Mouse (Mus musculus) cerebellum, adult 9-10 months (tissue): ENCODE results near the gene Kif11.
A peak's percentile ranks its signal among the peaks of the same experiment; 100 is the strongest.

ENCODE experiments used
- DNase-seq: peaks from one replicate; pipeline ENCODE4 v3.0.0; 2022

Gene Kif11

GRCm38 (mm10) chr19:37377404-37377990 lies 1.3 kb downstream of the Kif11 start:
- DNase-seq: no peak

- no peak for DNase-seq
These were observed 2.6 kb downstream of the Kif11 start for GRCm38 (mm10) chr19:37378816-37379215.

GRCm38 (mm10) chr19:37386126-37386525 lies 9.9 kb downstream of the Kif11 start:
- DNase-seq: no peak

GRCm38 (mm10) chr19:37391869-37392268 lies 15.7 kb downstream of the Kif11 start:
- DNase-seq: no peak

GRCm38 (mm10) chr19:37396279-37396678 lies 20.1 kb downstream of the Kif11 start:
- DNase-seq: no peak

- no peak for DNase-seq
These were observed 24.7 kb downstream of the Kif11 start for GRCm38 (mm10) chr19:37400936-37401335.

- DNase-seq: peak; percentile 22
These were observed 42.1 kb downstream of the Kif11 start for GRCm38 (mm10) chr19:37418294-37418693.

GRCm38 (mm10) chr19:37419613-37420012 lies 43.4 kb downstream of the Kif11 start:
- DNase-seq: peak; percentile 38

- no peak for DNase-seq
These were observed 52.4 kb downstream of the Kif11 start for GRCm38 (mm10) chr19:37428589-37428988.

GRCm38 (mm10) chr19:37431139-37431756 lies 55.0 kb downstream of the Kif11 start:
- DNase-seq: no peak

GRCm38 (mm10) chr19:37432868-37433570 lies 56.8 kb downstream of the Kif11 start:
- DNase-seq: no peak

- DNase-seq: no peak
These were observed 57.7 kb downstream of the Kif11 start for GRCm38 (mm10) chr19:37433895-37434262.

GRCm38 (mm10) chr19:37434263-37434951 lies 58.2 kb downstream of the Kif11 start, which contains the start of gene Hhex:
Gene Hhex (plus strand): TSS chr19:37434810.
- no peak for DNase-seq

GRCm38 (mm10) chr19:37435041-37435852 lies 59.0 kb downstream of the Kif11 start:
- no peak for DNase-seq

GRCm38 (mm10) chr19:37435853-37436174 lies 59.6 kb downstream of the Kif11 start:
- DNase-seq: no peak

GRCm38 (mm10) chr19:37436514-37437288 lies 60.5 kb downstream of the Kif11 start:
- DNase-seq: no peak

- DNase-seq: no peak
These were observed 61.0 kb downstream of the Kif11 start for GRCm38 (mm10) chr19:37437289-37437606.

- no peak for DNase-seq
These were observed 64.0 kb downstream of the Kif11 start for GRCm38 (mm10) chr19:37440181-37440580.

- no peak for DNase-seq
These were observed 64.7 kb downstream of the Kif11 start for GRCm38 (mm10) chr19:37440708-37441475.

GRCm38 (mm10) chr19:37442524-37443286 lies 66.5 kb downstream of the Kif11 start:
- DNase-seq: no peak
